ENCODE assay signal across 8 mouse cellular contexts in genomic region chr6:13870919-13871624, GRCm38 (mm10). TPM values are rescaled to one million over a fixed set of nuclear protein-coding genes. Genes with fewer than 3 reads are reported as not detected.
DNase-seq lines count a peak whose midpoint lies in the region; ATAC-seq lines count a peak whose summit lies in the region.

Gene 2610001J05Rik (minus strand): TSS chr6:13871518.

- H3K4me3 ChIP-seq in hindbrain, embryonic 16.5 days (ENCODE audit: low read length): peak within 1 kb of the TSS; percentile 55
- peak within 1 kb of the TSS; percentile 75 for H3K4me3 ChIP-seq in macrophage (ENCODE audit: inconsistent target)

- peaks cover 8% of the 10 kb centered on the region for H3K4me1 ChIP-seq in hindbrain, embryonic 16.5 days (ENCODE audit: control insufficient read depth, insufficient read depth, low read depth, low read length)

- peak within 1 kb of the TSS; percentile 61 for H3K4me2 ChIP-seq in hindbrain, embryonic 16.5 days (ENCODE audit: low read length)

- peaks cover 25% of the 10 kb centered on the region for H3K79me2 ChIP-seq in macrophage (ENCODE audit: inconsistent target)

- peak; percentile 100 for ATAC-seq in hindbrain, embryonic 16.5 days

- DNase-seq in WW6 (ENCODE audit: low read depth, low spot score): peak; percentile 67
- DNase-seq in cerebellum, postnatal 4 days (ENCODE audit: low spot score in 2 of 2): peak; percentile 65 to 82
- DNase-seq in gastrocnemius, adult 18-20 months (ENCODE audit: low spot score): peak; percentile 93
- DNase-seq in left cerebral cortex, adult 18-20 months (ENCODE audit: low spot score in 2 of 2): peak; percentile 91 to 94
- peak; percentile 94 for DNase-seq in right cerebral cortex, adult 18-20 months
- DNase-seq in urinary bladder, postnatal 10 days (ENCODE audit: low spot score): peak; percentile 54

- WGBS in hindbrain, embryonic 16.5 days: under 1% methylated on average over 19 of the region's 19 CpGs
- whole genome bisulfite sequencing in macrophage (ENCODE audit: missing documents): under 1% methylated on average over 19 of the region's 19 CpGs

- peak within 1 kb of the TSS; percentile 77 for H3K27ac ChIP-seq in hindbrain, embryonic 16.5 days (ENCODE audit: low read depth, low read length)
- H3K27ac ChIP-seq in macrophage: peak within 1 kb of the TSS; percentile 99

- H3K9ac ChIP-seq in hindbrain, embryonic 16.5 days (ENCODE audit: low read depth, low read length): peak within 1 kb of the TSS; percentile 61

- no peaks in the 10 kb centered on the region for H3K36me3 ChIP-seq in hindbrain, embryonic 16.5 days (ENCODE audit: control insufficient read depth, insufficient read depth, low read length)
- H3K36me3 ChIP-seq in macrophage (ENCODE audit: inconsistent target): peaks cover 9% of the 10 kb centered on the region

- no peaks in the 10 kb centered on the region for H3K9me3 ChIP-seq in hindbrain, embryonic 16.5 days (ENCODE audit: control insufficient read depth, low read length)

- H3K27me3 ChIP-seq in hindbrain, embryonic 16.5 days (replicated peaks; ENCODE audit: control insufficient read depth, insufficient read depth, low read length): no peaks in the 10 kb centered on the region

RNA-seq across cellular contexts. Expression of gene 2610001J05Rik, which starts in this region (rescaled TPM):
- 10 to 100 TPM; 30.2 to 31.8 TPM for total RNA-seq in gastrocnemius, adult 18-20 months (2021)
- polyA plus RNA-seq in hindbrain, embryonic 16.5 days (2015; fragmentation: Nextera tagmentation; extraction: Ambion mirVana): 103 and 107 TPM in 2 replicates
- 10 to 100 TPM; 34.1 to 37.4 TPM for total RNA-seq in left cerebral cortex, adult 18-20 months (2021)
- 10 to 100 TPM; 14.2 to 95.5 (median 37.2) TPM for total RNA-seq in macrophage (2018; cell fraction: chromatin; rRNA removed)
- 10 to 100 TPM; 71.8 to 99.5 (median 83.0) TPM for total RNA-seq in macrophage (2018; cell fraction: cytosol; rRNA removed)
- total RNA-seq in macrophage (2018; cell fraction: nucleus; rRNA removed): 100 to 1,000 TPM in 11 of 26 experiments, 10 to 100 TPM in 15; 53.5 to 180 (median 96.1) TPM
- polyA plus RNA-seq in macrophage (2018): 63.4 to 125 TPM (median 90.9 TPM) in 3 replicates

Comparison
In these comparisons a context has a peak if more than half of its experiments do, and no peak if none do; other contexts are left out.
1. Peak in every context shown above with its lines: DNase-seq, ATAC-seq, H3K4me3 ChIP-seq and H3K27ac ChIP-seq.